Mouse (Mus musculus) ES-E14 (cell line): ENCODE measurements around the gene Rnf135.

Experiments
- CHD2 ChIP-seq: IDR thresholded peaks from 2 replicates; pipeline ENCODE4 v1.6.1; 2014; ENCODE audit warnings: mild to moderate bottlenecking, low read depth, low read length, inconsistent platforms
- HCFC1 ChIP-seq: IDR thresholded peaks from 2 replicates; pipeline ENCODE4 v1.6.1; 2012; ENCODE audit warnings: low read length, inconsistent platforms, borderline replicate concordance; ENCODE audit not compliant: insufficient read depth
- MAFK ChIP-seq: IDR thresholded peaks from 2 replicates; pipeline ENCODE4 v1.6.1; 2014; ENCODE audit warnings: mild to moderate bottlenecking, low read depth, low read length, inconsistent platforms; ENCODE audit not compliant: insufficient read depth
- ZC3H11A ChIP-seq: IDR thresholded peaks from 2 replicates; pipeline ENCODE4 v1.6.1; 2012; ENCODE audit warnings: low read depth, mild to moderate bottlenecking, inconsistent platforms, low read length, borderline replicate concordance
- ZNF384 ChIP-seq: IDR thresholded peaks from 2 replicates; pipeline ENCODE4 v1.6.1; 2012; ENCODE audit warnings: low read depth, low read length, inconsistent platforms

GRCm38 (mm10) chr11:80184531-80185071 lies 950 bp downstream of the Rnf135 start:
- no peak for TF ChIP-seq ZC3H11A
- no peak for TF ChIP-seq ZNF384
- TF ChIP-seq CHD2, result no peak
- no peak for TF ChIP-seq HCFC1
- TF ChIP-seq MAFK, result no peak
